Mouse (Mus musculus) retina, postnatal 7 days (tissue): ENCODE results near the gene Evc.

ENCODE experiments used
- DNase-seq: peaks from one replicate; pipeline ENCODE4 v3.0.0-alpha.2; 2012; ENCODE audit warnings: low read depth, low spot score

The Evc gene

GRCm38 (mm10) chr5:37242360-37243168 is 94.1 kb downstream of the Evc start:
- no peak for DNase-seq

DNA sequence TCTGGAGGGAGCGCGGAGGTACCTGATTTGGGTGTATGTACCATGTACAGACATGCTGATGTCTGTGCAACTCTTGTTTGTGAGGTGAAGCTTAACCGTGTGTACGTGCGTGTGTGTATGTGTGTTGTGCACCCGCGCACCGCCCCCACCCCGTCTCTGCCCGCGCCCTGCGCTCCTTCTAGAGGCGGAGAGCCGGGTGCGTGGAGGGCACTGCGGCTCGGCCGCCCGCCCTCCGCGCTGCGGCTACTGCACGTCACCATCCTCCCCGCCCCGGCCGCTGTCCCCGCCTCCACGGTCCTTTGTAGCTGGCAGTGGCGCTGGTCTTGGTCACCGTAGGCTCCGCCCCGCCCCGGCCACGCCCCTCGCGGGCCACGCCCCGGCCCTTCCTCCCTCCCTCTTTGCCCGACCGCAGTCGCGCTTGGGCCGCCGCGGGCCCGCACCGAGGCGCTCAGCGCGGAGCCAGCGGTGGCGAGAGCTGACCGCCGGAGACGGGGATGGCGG is 95.0 kb downstream of the Evc start, which contains the start of gene Crmp1:
Gene Crmp1, plus strand, starts transcription at position 290 of the 501 bp plus-strand sequence.
- DNase-seq, result peak; percentile 84

- DNase-seq, result no peak
Measured at GRCm38 (mm10) chr5:37241224-37241623, 95.5 kb downstream of the Evc start.

GRCm38 (mm10) chr5:37240550-37240949 is 96.1 kb downstream of the Evc start:
- DNase-seq, result no peak
